ENCODE assay signal across 9 mouse cellular contexts in the genomic region with DNA sequence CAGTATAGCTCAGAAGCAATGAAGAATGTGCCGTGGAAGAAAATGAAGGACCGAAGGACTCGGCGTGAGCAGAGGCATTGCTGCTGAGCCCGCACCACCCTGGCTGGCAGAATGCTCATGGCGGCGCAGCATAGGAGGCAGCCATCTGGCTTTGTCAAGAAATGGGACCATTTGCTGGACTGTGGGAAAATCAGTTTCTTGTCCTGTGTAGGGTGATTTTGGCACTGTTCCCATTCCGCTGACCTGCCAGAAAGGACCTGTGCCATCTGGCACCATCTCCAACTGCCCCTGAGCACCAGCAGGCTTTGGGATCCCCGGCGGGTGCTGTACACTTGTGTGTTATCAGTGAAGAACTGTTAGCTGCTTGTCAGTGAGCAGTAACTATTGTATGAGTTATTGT. TPM values are rescaled to one million over a fixed set of nuclear protein-coding genes. Genes with fewer than 3 reads are reported as not detected.
A peak's percentile ranks its signal among the peaks of the same experiment; 100 is the strongest.
DNase-seq lines count a peak whose midpoint lies in the region; ATAC-seq and TF ChIP-seq lines count a peak whose summit lies in the region.
"Had no signal": no experiment of that assay in that cellular context is flagged by ENCODE, and none has a peak within 500 bp of the region (broad histone marks: within the 10 kb centered on the region; RNA-seq: fewer than 3 reads in every experiment).

No protein-coding gene starts in this region.

- no peak overlapping the region for H3K4me2 ChIP-seq in midbrain, embryonic 11.5 days
- no peak overlapping the region for H3K4me2 ChIP-seq in hindbrain, postnatal 0 days (ENCODE audit: low read depth, low read length)
- H3K4me2 ChIP-seq in lung, embryonic 16.5 days (ENCODE audit: low read depth, low read length): no peak overlapping the region
- H3K4me2 ChIP-seq: midbrain, embryonic 12.5 days had no signal

- no peak for ATAC-seq in midbrain, embryonic 11.5 days (ENCODE audit: low FRiP score)
- ATAC-seq in hindbrain, postnatal 0 days: peak; percentile 70
- no peak for ATAC-seq in lung, embryonic 16.5 days (ENCODE audit: low read depth)
- no peak for ATAC-seq in CD4-positive, CD25-positive, alpha-beta regulatory T cell, adult 4 months

- H3K36me3 ChIP-seq in midbrain, embryonic 10.5 days: peaks cover 56% of the 10 kb centered on the region
- peaks cover 2% of the 10 kb centered on the region; the same call in 1 of the 2 replicates for H3K36me3 ChIP-seq in midbrain, embryonic 11.5 days (ENCODE audit: control insufficient read depth, insufficient read depth, low read length)
- no peaks in the 10 kb centered on the region; the same call in 1 of the 2 replicates for H3K36me3 ChIP-seq in hindbrain, postnatal 0 days (ENCODE audit: insufficient read depth, low read length)
- H3K36me3 ChIP-seq in lung, embryonic 16.5 days (ENCODE audit: control insufficient read depth, insufficient read depth, low read length): peaks cover 14% of the 10 kb centered on the region

- peaks cover 18% of the 10 kb centered on the region for H3K4me1 ChIP-seq in midbrain, embryonic 10.5 days
- no peaks in the 10 kb centered on the region for H3K4me1 ChIP-seq in midbrain, embryonic 11.5 days (ENCODE audit: control insufficient read depth, insufficient read depth, low read length)
- H3K4me1 ChIP-seq in hindbrain, postnatal 0 days (ENCODE audit: insufficient read depth, low read length): peaks cover 4% of the 10 kb centered on the region; the same call in 1 of the 2 replicates
- peaks cover 16% of the 10 kb centered on the region for H3K4me1 ChIP-seq in lung, embryonic 16.5 days (replicated peaks; ENCODE audit: control insufficient read depth, insufficient read depth, low read length)
- H3K4me1 ChIP-seq: midbrain, embryonic 12.5 days had no signal

- no peak for DNase-seq in midbrain, embryonic 10.5 days (ENCODE audit: low spot score)
- no peak for DNase-seq in midbrain, embryonic 11.5 days (ENCODE audit: low spot score, missing footprints)
- DNase-seq in cerebellum, postnatal 10 days: peak; percentile 95 to 96
- DNase-seq in hindbrain, postnatal 0 days (ENCODE audit: low spot score): peak; percentile 85
- no peak for DNase-seq in frontal cortex, adult 2 months (ENCODE audit: extremely low spot score in 1 of 2, low spot score in 1 of 2)
- no peak for DNase-seq in natural killer cell, adult 2 months (ENCODE audit: low spot score in 2 of 2)

- TF ChIP-seq CTCF in hindbrain, postnatal 0 days (IDR thresholded peaks at IDR 0.05; ENCODE audit: low read depth): no peak

- H3K9me3 ChIP-seq in midbrain, embryonic 10.5 days (replicated peaks): no peaks in the 10 kb centered on the region
- no peaks in the 10 kb centered on the region for H3K9me3 ChIP-seq in midbrain, embryonic 11.5 days (ENCODE audit: control insufficient read depth, low read length)
- no peaks in the 10 kb centered on the region for H3K9me3 ChIP-seq in hindbrain, postnatal 0 days (ENCODE audit: low read length)
- no peaks in the 10 kb centered on the region for H3K9me3 ChIP-seq in lung, embryonic 16.5 days (ENCODE audit: control insufficient read depth, low read length)
- H3K9me3 ChIP-seq: midbrain, embryonic 12.5 days had no signal

- 97% methylated on average over 10 of the region's 10 CpGs for WGBS in midbrain, embryonic 10.5 days
- WGBS in midbrain, embryonic 11.5 days: 94% methylated on average over 10 of the region's 10 CpGs
- 36% methylated on average over 10 of the region's 10 CpGs for WGBS in hindbrain, postnatal 0 days
- WGBS in lung, embryonic 16.5 days: 86% methylated on average over 10 of the region's 10 CpGs

- H3K27me3 ChIP-seq in midbrain, embryonic 10.5 days (ENCODE audit: low read depth, poor library complexity, severe bottlenecking): no peaks in the 10 kb centered on the region
- H3K27me3 ChIP-seq in midbrain, embryonic 11.5 days (ENCODE audit: control insufficient read depth, insufficient read depth, low read length): no peaks in the 10 kb centered on the region
- no peaks in the 10 kb centered on the region for H3K27me3 ChIP-seq in hindbrain, postnatal 0 days (ENCODE audit: insufficient read depth, low read length)
- no peaks in the 10 kb centered on the region for H3K27me3 ChIP-seq in lung, embryonic 16.5 days (ENCODE audit: control insufficient read depth, insufficient read depth, low read depth, low read length)
- H3K27me3 ChIP-seq: midbrain, embryonic 12.5 days had no signal

- H3K27ac ChIP-seq in midbrain, embryonic 10.5 days (replicated peaks): 0 out of 2 replicates have a peak overlapping the region, but pooled peaks have one; percentile 65
- H3K27ac ChIP-seq in midbrain, embryonic 11.5 days (ENCODE audit: low read depth, low read length): no peak overlapping the region
- H3K27ac ChIP-seq in hindbrain, postnatal 0 days: peak overlapping the region; percentile 74
- peak overlapping the region; percentile 39; the same call in 1 of the 2 replicates for H3K27ac ChIP-seq in lung, embryonic 16.5 days (ENCODE audit: low read length)

- H3K4me3 ChIP-seq in midbrain, embryonic 10.5 days: no peak overlapping the region
- H3K4me3 ChIP-seq in midbrain, embryonic 11.5 days (ENCODE audit: low read depth, low read length): no peak overlapping the region
- no peak overlapping the region for H3K4me3 ChIP-seq in hindbrain, postnatal 0 days (ENCODE audit: low read length)
- no peak overlapping the region for H3K4me3 ChIP-seq in lung, embryonic 16.5 days (ENCODE audit: low read length)
- H3K4me3 ChIP-seq: midbrain, embryonic 12.5 days had no signal

- no peak overlapping the region for H3K9ac ChIP-seq in midbrain, embryonic 11.5 days (ENCODE audit: low read length)
- H3K9ac ChIP-seq in hindbrain, postnatal 0 days (replicated peaks; ENCODE audit: low read length): no peak overlapping the region
- no peak overlapping the region for H3K9ac ChIP-seq in lung, embryonic 16.5 days (ENCODE audit: low read length)
- H3K9ac ChIP-seq: midbrain, embryonic 12.5 days had no signal

RNA-seq across cellular contexts. Expression of a gene that starts 52.8 kb away (rescaled TPM):
- 24.7 and 28.9 TPM in 2 replicates for polyA plus RNA-seq in midbrain, embryonic 10.5 days (2016; fragmentation: Nextera tagmentation; extraction: Ambion mirVana)
- polyA plus RNA-seq in midbrain, embryonic 11.5 days (2014; fragmentation: Nextera tagmentation; extraction: Ambion mirVana): 33.5 and 34.8 TPM in 2 replicates
- total RNA-seq in hindbrain, postnatal 0 days (2014; rRNA removed): 20.8 and 36.3 TPM in 2 replicates
- 11.2 and 11.7 TPM in 2 replicates for polyA plus RNA-seq in hindbrain, postnatal 0 days (2015; fragmentation: Nextera tagmentation; extraction: Ambion mirVana)
- 22.4 and 23.4 TPM in 2 replicates for polyA plus RNA-seq in lung, embryonic 16.5 days (2015; fragmentation: Nextera tagmentation; extraction: Ambion mirVana)
- 1 to 10 TPM; 8.5 to 8.9 TPM for polyA plus RNA-seq in CD4-positive, CD25-positive, alpha-beta regulatory T cell, adult 4 months (2017; shearing (Covaris generic))
- polyA plus RNA-seq in frontal cortex, adult 2 months (2012; rRNA removed): 21.1 and 22.2 TPM in 2 replicates

RNA-seq across cellular contexts. Expression of a gene that starts 55.6 kb away (rescaled TPM):
- 83.2 and 93.6 TPM in 2 replicates for polyA plus RNA-seq in midbrain, embryonic 10.5 days (2016; fragmentation: Nextera tagmentation; extraction: Ambion mirVana)
- 76.3 and 77.0 TPM in 2 replicates for polyA plus RNA-seq in midbrain, embryonic 11.5 days (2014; fragmentation: Nextera tagmentation; extraction: Ambion mirVana)
- 79.7 and 87.2 TPM in 2 replicates for total RNA-seq in hindbrain, postnatal 0 days (2014; rRNA removed)
- 82.2 and 83.7 TPM in 2 replicates for polyA plus RNA-seq in hindbrain, postnatal 0 days (2015; fragmentation: Nextera tagmentation; extraction: Ambion mirVana)
- polyA plus RNA-seq in lung, embryonic 16.5 days (2015; fragmentation: Nextera tagmentation; extraction: Ambion mirVana): 127 and 136 TPM in 2 replicates
- 10 to 100 TPM; 38.3 to 52.4 TPM for polyA plus RNA-seq in CD4-positive, CD25-positive, alpha-beta regulatory T cell, adult 4 months (2017; shearing (Covaris generic))
- 73.0 and 73.1 TPM in 2 replicates for polyA plus RNA-seq in frontal cortex, adult 2 months (2012; rRNA removed)

Comparison
In these comparisons a context has a peak if more than half of its experiments do, and no peak if none do; other contexts are left out.
1. DNase-seq: peak in cerebellum, postnatal 10 days (2 of 2) and hindbrain, postnatal 0 days (single experiment); none in midbrain, embryonic 10.5 days (single experiment), midbrain, embryonic 11.5 days (single experiment), frontal cortex, adult 2 months (0 of 2) and natural killer cell, adult 2 months (0 of 2).